Mouse (Mus musculus) embryonic facial prominence, embryonic 15.5 days (tissue): ENCODE data around the gene Dpm3. TPM values are rescaled to one million over a fixed set of nuclear protein-coding genes. Genes with fewer than 3 reads are reported as not detected.
A peak's percentile ranks its signal among the peaks of the same experiment; 100 is the strongest.

ENCODE experiments used
- ATAC-seq: fragments of 200-750 bp; cut with Nextera tagmentation; 2 replicates; pipeline ENCODE4 v1.8.0; 2017; ENCODE audit warnings: low read depth, moderate TSS enrichment; ENCODE audit not compliant: insufficient number of reproducible peaks, low FRiP score, low TSS enrichment
- H3K27ac ChIP-seq: fragments of 300-500 bp; sonication (generic); replicated peaks from 2 replicates; pipeline ENCODE4 v1.5.1; 2015; ENCODE audit warnings: mild to moderate bottlenecking, inconsistent platforms
- H3K27me3 ChIP-seq: fragments of 300-500 bp; sonication (generic); 2 replicates; pipeline ENCODE4 v1.6.1; 2015; ENCODE audit warnings: inconsistent platforms
- H3K36me3 ChIP-seq: fragments of 300-500 bp; sonication (generic); 2 replicates; pipeline ENCODE4 v1.6.1; 2015; ENCODE audit warnings: mild to moderate bottlenecking, inconsistent platforms
- H3K4me1 ChIP-seq: fragments of 300-500 bp; sonication (generic); 2 replicates; pipeline ENCODE4 v1.6.1; 2015; ENCODE audit warnings: inconsistent platforms
- H3K4me2 ChIP-seq: fragments of 300-500 bp; sonication (generic); replicated peaks from 2 replicates; pipeline ENCODE4 v1.6.1; 2015; ENCODE audit warnings: mild to moderate bottlenecking, inconsistent platforms
- H3K4me3 ChIP-seq: fragments of 300-500 bp; sonication (generic); replicated peaks from 2 replicates; pipeline ENCODE4 v1.5.1; 2015; ENCODE audit warnings: mild to moderate bottlenecking, inconsistent platforms
- H3K9ac ChIP-seq: fragments of 300-500 bp; sonication (generic); 2 replicates; pipeline ENCODE4 v1.6.1; 2015; ENCODE audit warnings: inconsistent platforms
- H3K9me3 ChIP-seq: fragments of 300-500 bp; sonication (generic); replicated peaks from 2 replicates; pipeline ENCODE4 v1.6.1; 2016; ENCODE audit warnings: inconsistent platforms
- WGBS: fragments of 180-500 bp; shearing (Covaris S2); methylation state at CpG from one replicate; pipeline ENCODE4 v1.1.7; 2015; 5-methylcytosine and 5-hydroxymethylcytosine counted together
- polyA plus RNA-seq: library from polyadenylated mRNA; unstranded; fragments of >200 nt; fragmentation: Nextera tagmentation; extraction: Ambion mirVana; gene quantifications from 2 replicates; pipeline ENCODE4 v1.2.1, GENCODE M21; 2015

Dpm3 gene
- polyA plus RNA-seq, 1 experiment from 2014 or later: 150 TPM

DNA sequence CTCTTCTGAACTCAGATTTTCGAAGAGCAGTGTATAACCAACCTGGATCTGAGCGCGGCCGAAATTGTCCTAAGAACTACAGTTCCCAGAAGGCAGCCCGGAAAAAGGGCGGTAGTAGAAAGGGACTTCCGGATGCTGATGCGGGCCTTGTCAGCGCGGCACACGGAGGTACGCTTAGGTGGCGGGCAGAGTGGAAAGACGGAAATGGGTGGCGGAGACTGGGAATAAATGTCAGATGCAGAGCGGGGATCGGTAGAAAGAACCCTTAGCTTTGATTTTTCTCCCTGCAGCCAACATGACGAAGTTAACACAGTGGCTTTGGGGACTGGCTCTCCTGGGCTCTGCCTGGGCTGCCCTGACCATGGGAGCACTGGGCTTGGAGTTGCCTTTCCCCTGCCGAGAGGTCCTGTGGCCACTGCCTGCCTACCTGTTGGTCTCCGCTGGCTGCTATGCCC, 7.3 kb downstream of the Dpm3 start:
- ATAC-seq: peak; percentile 85
- Histone ChIP-seq H3K4me2 (peak overlapping the region; percentile 75), H3K4me1 (peaks cover 48% of the 10 kb centered on the region), H3K4me3 (peak overlapping the region; percentile 76), H3K27me3 (no peaks in the 10 kb centered on the region), H3K27ac (peak overlapping the region; percentile 78), H3K9ac (peak overlapping the region; percentile 76), H3K36me3 (0 out of 2 replicates have a peak, but pooled peaks cover 5% of the 10 kb centered on the region), H3K9me3 (no peaks in the 10 kb centered on the region)
- WGBS: under 1% methylated on average over 20 of the region's 20 CpGs

DNA sequence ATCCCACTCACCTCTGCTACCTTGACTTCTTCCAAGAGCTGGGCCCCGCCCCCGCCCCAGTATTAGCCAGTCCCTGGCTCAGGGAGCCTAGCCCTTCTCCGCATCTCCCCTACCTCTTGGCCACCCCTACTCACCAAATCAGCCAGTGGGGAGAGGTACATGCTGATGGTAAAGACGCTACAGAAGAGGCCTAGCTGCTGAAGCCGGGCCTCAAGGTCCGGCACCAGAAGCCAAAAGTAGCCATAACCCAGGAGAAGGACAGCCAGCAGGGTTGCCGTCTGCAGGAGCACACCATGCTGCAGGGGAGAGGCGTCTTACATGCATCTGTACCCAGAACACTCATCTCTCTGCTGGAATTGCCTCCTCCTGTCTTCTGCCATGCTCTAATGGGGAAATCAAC, 9.8 kb downstream of the Dpm3 start:
- no peak overlapping the region; the same call in 1 of the 2 replicates for H3K4me3 ChIP-seq
- peak overlapping the region; percentile 70 for H3K4me2 ChIP-seq
- H3K36me3 ChIP-seq: peaks cover 19% of the 10 kb centered on the region
- H3K9me3 ChIP-seq: no peaks in the 10 kb centered on the region
- H3K4me1 ChIP-seq: peaks cover 57% of the 10 kb centered on the region
- no peaks in the 10 kb centered on the region for H3K27me3 ChIP-seq
- no peak overlapping the region for H3K27ac ChIP-seq
- ATAC-seq: no peak
- no peak overlapping the region for H3K9ac ChIP-seq
- WGBS: 54% methylated on average over 8 of the region's 8 CpGs

DNA sequence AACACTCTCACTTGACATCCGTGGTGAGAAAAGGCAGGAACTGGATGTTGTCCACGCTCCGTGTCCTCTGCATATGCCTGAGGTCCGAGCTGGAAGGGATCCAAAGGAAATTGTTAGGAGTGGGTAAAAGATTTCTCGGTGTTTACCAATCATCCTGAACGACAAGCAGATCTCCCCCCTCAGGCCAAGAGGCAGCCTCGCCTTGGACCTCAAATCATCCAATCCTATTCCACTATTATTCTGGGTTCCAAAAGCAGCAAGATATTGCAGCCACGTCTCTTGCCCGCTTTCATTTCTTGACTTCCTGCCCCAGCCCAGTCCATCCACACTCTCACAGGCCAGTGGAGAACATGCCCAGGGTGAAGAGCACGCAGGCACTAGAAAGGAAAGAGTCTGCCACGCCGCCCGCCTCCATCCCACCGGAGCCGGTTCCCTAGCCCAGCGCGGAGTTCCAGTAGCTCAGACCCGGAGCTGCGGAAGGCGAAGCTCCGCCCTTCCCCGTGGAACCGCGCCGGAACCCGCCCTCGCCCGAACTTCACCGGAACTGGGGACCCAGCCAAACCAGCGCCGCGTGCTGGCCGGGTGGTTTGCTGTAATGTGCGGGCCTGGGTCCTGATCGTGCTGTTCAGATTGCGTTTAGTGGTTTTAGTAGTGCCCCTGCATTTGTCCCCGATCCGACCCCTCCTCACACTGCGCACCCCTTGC, 11.0 kb downstream of the Dpm3 start, which contains the start of gene Slc50a1:
Gene Slc50a1, minus strand, starts transcription at position 520 of the 705 bp plus-strand sequence.
- Histone ChIP-seq H3K27me3 (no peaks in the 10 kb centered on the region), H3K27ac (peak within 1 kb of the TSS; percentile 87), H3K36me3 (peaks cover 30% of the 10 kb centered on the region), H3K9ac (peak within 1 kb of the TSS; percentile 41), H3K4me2 (peak within 1 kb of the TSS; percentile 70), H3K4me3 (peak within 1 kb of the TSS; percentile 53), H3K4me1 (peaks cover 57% of the 10 kb centered on the region), H3K9me3 (no peaks in the 10 kb centered on the region)
- ATAC-seq: peak; percentile 76
- WGBS: 2% methylated on average over 38 of the region's 39 CpGs

DNA sequence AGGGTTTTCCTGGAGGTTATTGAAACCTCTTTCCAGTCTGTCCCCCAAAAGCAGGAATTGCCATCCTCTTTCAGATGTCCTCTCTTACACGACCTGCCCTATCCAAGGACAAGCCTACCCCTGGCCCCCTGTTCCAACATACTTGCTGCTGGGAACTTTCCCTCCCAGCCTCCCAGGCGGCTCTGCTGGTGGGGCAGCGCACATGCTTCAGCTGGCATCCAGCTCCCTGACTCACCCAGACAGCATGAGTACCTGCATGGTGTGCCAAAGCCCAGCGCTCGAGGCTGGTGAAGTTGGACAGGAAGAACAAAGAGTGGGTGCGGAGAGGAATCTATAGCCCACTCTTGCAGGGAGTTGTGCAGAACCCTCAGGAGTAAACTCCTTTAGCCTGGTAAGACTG, 11.7 kb downstream of the Dpm3 start:
- H3K36me3 ChIP-seq: peaks cover 37% of the 10 kb centered on the region
- no peaks in the 10 kb centered on the region for H3K27me3 ChIP-seq
- peak overlapping the region; percentile 70 for H3K4me2 ChIP-seq
- 0 out of 2 replicates have a peak overlapping the region, but pooled peaks have one; percentile 41 for H3K9ac ChIP-seq
- H3K9me3 ChIP-seq: no peaks in the 10 kb centered on the region
- peak overlapping the region; percentile 87 for H3K27ac ChIP-seq
- no peak for ATAC-seq
- H3K4me1 ChIP-seq: peaks cover 56% of the 10 kb centered on the region
- peak overlapping the region; percentile 53 for H3K4me3 ChIP-seq
- 46% methylated on average over 6 of the region's 6 CpGs for WGBS

DNA sequence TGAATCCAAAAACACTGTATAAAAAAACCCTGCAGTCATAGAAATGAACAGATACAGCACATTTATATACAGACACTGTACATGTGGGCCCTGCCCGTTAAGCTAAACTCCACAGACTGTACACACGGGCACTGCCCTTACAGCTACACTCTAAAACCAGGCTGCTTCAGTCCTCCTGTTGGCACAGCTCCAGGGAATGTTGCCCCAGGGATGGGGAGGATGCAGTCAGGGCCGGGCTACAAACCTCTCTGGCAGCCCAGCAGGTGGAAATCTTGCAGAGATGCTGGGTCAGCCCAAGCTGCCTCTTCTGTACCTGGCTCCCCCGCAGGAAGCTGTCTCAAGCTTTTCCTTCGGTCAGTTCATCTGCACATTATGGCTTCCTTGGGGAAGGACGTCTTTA, 12.6 kb downstream of the Dpm3 start:
- ATAC-seq: no peak
- Histone ChIP-seq H3K4me1 (peaks cover 59% of the 10 kb centered on the region), H3K4me2 (no peak overlapping the region), H3K4me3 (no peak overlapping the region), H3K9ac (no peak overlapping the region), H3K36me3 (peaks cover 41% of the 10 kb centered on the region), H3K27ac (no peak overlapping the region), H3K9me3 (no peaks in the 10 kb centered on the region), H3K27me3 (no peaks in the 10 kb centered on the region)
- 54% methylated on average over 6 of the region's 6 CpGs for WGBS

DNA sequence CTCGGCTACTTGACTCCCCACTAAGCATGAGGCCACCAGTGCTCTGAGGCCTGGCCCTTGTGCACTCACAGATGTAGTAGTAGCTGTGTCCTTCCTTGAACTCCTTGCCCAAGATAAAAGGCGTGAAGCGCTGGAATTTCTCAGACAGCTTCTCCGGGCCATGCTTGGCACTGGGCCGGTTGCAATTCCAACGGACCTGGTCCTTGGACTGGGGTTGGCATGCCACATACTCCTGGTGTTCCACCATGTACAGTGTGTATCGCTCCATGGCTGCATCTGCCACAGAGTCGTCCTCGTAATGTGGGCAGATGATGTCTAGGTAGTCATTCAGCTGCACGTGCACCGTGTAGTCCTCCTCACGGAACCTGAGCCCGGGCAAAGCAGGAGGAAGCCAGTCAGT, 16.9 kb downstream of the Dpm3 start:
- peaks cover 37% of the 10 kb centered on the region for H3K36me3 ChIP-seq
- H3K27me3 ChIP-seq: no peaks in the 10 kb centered on the region
- H3K4me3 ChIP-seq: no peak overlapping the region; the same call in 1 of the 2 replicates
- H3K4me2 ChIP-seq: peak overlapping the region; percentile 95; the same call in 1 of the 2 replicates
- 85% methylated on average over 13 of the region's 13 CpGs for WGBS
- no peak overlapping the region for H3K9ac ChIP-seq
- ATAC-seq: no peak
- H3K9me3 ChIP-seq: no peaks in the 10 kb centered on the region
- peaks cover 61% of the 10 kb centered on the region for H3K4me1 ChIP-seq
- 0 out of 2 replicates have a peak overlapping the region, but pooled peaks have one; percentile 11 for H3K27ac ChIP-seq

DNA sequence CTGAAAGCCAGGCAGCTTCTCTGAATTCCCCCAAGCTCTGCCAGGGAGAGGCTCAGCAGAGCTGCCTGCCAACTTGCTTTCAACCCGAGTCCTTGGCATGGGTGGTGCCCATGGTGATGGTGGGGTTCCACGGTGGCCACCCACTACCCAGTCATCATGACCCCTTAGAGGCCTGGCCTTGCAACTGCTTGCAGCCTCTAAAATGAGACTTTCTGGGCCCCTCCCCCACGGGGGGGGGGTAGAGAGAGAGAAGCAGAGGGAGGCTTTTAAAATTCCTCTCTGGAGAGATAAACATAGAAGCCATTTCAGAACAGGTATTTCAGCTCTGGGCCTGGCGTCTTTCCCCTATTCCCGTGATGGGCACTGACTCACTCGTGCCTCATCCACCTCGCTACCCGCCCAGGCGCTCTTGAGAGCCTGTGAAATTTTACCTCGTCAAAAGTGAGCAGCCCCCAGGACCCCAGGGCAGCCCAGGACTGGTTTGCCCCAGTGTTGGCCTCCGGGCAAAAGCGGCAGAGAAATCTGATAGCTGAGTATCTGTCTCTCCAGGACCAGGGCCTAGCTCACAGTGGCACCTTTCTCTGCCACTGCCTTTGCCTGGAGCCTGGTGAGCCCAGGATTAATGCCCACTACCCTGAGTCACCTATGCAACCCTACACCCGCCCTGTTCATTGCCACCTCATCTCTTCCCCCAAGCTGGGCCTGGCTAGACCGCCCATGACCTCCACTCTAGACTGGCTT, 18.3 kb downstream of the Dpm3 start:
- Histone ChIP-seq H3K27ac (peak overlapping the region; percentile 91), H3K4me3 (peak overlapping the region; percentile 64), H3K27me3 (no peaks in the 10 kb centered on the region), H3K36me3 (peaks cover 28% of the 10 kb centered on the region), H3K4me2 (peak overlapping the region; percentile 95), H3K4me1 (peaks cover 61% of the 10 kb centered on the region), H3K9me3 (no peaks in the 10 kb centered on the region), H3K9ac (0 out of 2 replicates have a peak overlapping the region, but pooled peaks have one; percentile 19)
- WGBS: 33% methylated on average over 14 of the region's 14 CpGs
- no peak for ATAC-seq

DNA sequence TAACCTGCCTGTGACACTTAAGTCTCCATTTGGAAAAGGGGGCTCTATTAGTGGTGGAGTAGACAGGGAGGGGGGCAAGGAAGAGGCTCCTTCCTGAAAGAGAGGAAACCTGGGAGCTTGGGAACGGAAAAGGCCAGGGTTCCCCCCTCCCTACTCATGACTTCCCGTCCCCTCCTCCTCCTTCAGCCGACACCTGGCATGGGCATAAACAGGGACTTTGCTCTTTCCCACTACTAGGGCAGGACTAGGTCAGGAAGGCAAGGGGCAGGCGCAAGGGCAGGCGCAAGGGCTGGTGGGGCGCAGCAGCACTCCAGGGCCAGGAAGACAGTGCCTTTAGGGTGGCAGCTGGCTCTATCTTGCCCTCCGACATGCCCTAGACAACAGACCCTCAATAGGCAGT, 18.9 kb downstream of the Dpm3 start:
- WGBS: 63% methylated on average over 7 of the region's 7 CpGs
- Histone ChIP-seq H3K4me2 (peak overlapping the region; percentile 95), H3K4me1 (peaks cover 61% of the 10 kb centered on the region)

DNA sequence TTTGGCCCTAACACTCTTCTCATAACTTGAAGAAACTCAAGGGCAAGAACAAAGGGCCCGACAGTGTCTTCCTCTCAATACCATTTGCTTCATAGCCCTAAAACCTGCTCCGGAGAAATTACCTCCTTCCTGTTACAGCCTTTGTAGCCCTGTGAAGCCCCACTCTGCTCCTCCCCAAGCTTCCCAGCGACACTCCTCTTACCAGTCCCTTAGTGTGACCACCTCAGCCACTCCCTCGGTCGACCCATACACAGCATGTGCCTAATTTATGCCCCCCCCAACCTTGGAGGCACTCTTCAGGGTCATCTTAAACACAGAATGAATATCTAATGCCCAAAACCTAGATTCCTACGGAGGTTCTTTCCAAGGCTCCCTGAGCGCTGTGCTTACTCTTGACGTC, 19.5 kb downstream of the Dpm3 start:
- H3K4me3 ChIP-seq: peak overlapping the region; percentile 64
- peak overlapping the region; percentile 95 for H3K4me2 ChIP-seq
- H3K36me3 ChIP-seq: peaks cover 23% of the 10 kb centered on the region
- peak overlapping the region; percentile 57 for H3K9ac ChIP-seq
- H3K9me3 ChIP-seq: no peaks in the 10 kb centered on the region
- no peaks in the 10 kb centered on the region for H3K27me3 ChIP-seq
- ATAC-seq: no peak
- H3K27ac ChIP-seq: peak overlapping the region; percentile 91
- WGBS: 16% methylated on average over 8 of the region's 8 CpGs
- peaks cover 61% of the 10 kb centered on the region for H3K4me1 ChIP-seq

More for the DNA sequence above, 18.9 kb downstream of the Dpm3 start:
- Histone ChIP-seq H3K27me3 (no peaks in the 10 kb centered on the region), H3K36me3 (peaks cover 23% of the 10 kb centered on the region), H3K9ac (peak overlapping the region; percentile 57; the same call in 1 of the 2 replicates), H3K27ac (peak overlapping the region; percentile 91), H3K9me3 (no peaks in the 10 kb centered on the region), H3K4me3 (peak overlapping the region; percentile 64)
- ATAC-seq: no peak

DNA sequence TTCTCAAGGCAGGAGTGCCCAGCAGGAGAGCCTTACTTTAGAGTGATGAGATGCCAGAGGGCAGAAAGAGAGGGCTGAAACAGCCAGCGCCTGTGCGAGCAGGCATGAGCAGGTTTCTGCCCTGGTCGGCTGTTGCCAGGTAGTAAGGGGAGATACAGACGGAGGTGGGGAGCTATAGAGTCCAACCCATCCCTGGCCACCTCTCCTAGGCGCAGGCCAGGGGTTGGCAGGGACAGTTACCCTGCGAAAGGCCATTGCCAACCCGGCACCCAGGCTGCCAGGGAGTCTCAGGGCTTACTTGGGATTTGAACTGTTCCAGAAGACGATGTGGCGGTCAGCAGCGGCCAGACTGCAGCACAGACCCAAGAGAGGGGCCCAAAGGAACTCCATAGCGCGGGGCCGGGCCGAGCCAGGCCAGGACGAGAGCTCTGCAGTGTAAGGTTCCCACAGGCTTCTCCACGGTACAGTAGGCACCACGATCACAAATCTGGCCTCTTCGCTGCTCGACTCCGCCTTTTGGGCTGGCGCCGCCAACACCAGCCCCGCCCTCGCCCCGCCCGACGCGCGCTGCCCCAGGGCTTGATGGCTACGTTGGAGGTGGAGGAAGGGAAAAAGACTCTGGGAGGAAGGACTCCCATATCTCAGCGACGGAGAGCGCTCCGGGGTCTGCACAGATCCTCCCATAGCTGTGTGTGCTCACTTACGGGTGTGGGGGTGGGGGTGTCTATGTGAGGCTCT, 20.2 kb downstream of the Dpm3 start:
- ATAC-seq: peak; percentile 88
- peaks cover 61% of the 10 kb centered on the region for H3K4me1 ChIP-seq
- H3K4me3 ChIP-seq: peak overlapping the region; percentile 64
- H3K4me2 ChIP-seq: peak overlapping the region; percentile 95
- H3K36me3 ChIP-seq: peaks cover 19% of the 10 kb centered on the region
- H3K9me3 ChIP-seq: no peaks in the 10 kb centered on the region
- H3K9ac ChIP-seq: peak overlapping the region; percentile 57
- 3% methylated on average over 35 of the region's 35 CpGs for WGBS
- H3K27me3 ChIP-seq: no peaks in the 10 kb centered on the region
- H3K27ac ChIP-seq: peak overlapping the region; percentile 91
